Mouse (Mus musculus) ES-Bruce4 (cell line): ENCODE results near the gene Hoxd10.

Source experiments
- CTCF ChIP-seq: IDR thresholded peaks from one replicate; pipeline ENCODE4 v1.8.1; 2011; ENCODE audit warnings: low read depth, low read length
- EP300 ChIP-seq: IDR thresholded peaks from 2 replicates; pipeline ENCODE4 v1.6.1; 2011; ENCODE audit warnings: low read depth, low read length; ENCODE audit not compliant: insufficient read depth
- POLR2A ChIP-seq: IDR thresholded peaks from one replicate; pipeline ENCODE4 v1.8.1; 2011; ENCODE audit warnings: low read length; ENCODE audit not compliant: insufficient read depth

GRCm38 (mm10) chr2:74726973-74727639 is 35.4 kb downstream of the Hoxd10 start:
- TF ChIP-seq CTCF: no peak
- no peak for TF ChIP-seq POLR2A
- TF ChIP-seq EP300: no peak
